Mouse (Mus musculus): ENCODE results near the gene Senp6. TPM values are rescaled to one million over a fixed set of nuclear protein-coding genes. Genes with fewer than 3 reads are reported as not detected.
"Not testable (repeated sequence)": the region's sequence is repeated elsewhere in the genome, so short reads cannot be mapped to it uniquely, and the experiment has no call there.

Senp6 gene
- polyA plus RNA-seq, 1 experiment from 2014 or later: 32.0 TPM

- Histone ChIP-seq H3K27me3 (ENCODE audit: control insufficient read depth, insufficient read depth, low read length) (no peaks in the 10 kb centered on the region), H3K27ac (ENCODE audit: low read length) (no peak overlapping the region), H3K4me2 (ENCODE audit: low read depth, low read length) (no peak overlapping the region), H3K4me1 (ENCODE audit: control insufficient read depth, insufficient read depth, low read length) (peaks cover 43% of the 10 kb centered on the region), H3K4me3 (ENCODE audit: low read length) (no peak overlapping the region), H3K9ac (ENCODE audit: low read length) (no peak overlapping the region), H3K36me3 (ENCODE audit: control insufficient read depth, insufficient read depth) (no peaks in the 10 kb centered on the region), H3K9me3 (replicated peaks; ENCODE audit: control insufficient read depth, low read length) (peaks cover 5% of the 10 kb centered on the region)
- no peak for ATAC-seq (replicated peaks; ENCODE audit: extremely low read depth, insufficient read depth, low FRiP score)
- 74% methylated on average over 3 of the region's 3 CpGs for WGBS
These were observed 3.3 kb downstream of the Senp6 start for GRCm38 (mm10) chr9:80070026-80070425.

- H3K9ac ChIP-seq (ENCODE audit: low read length): 0 out of 2 replicates have a peak overlapping the region, but pooled peaks have one; percentile 20
- no peak overlapping the region for H3K4me3 ChIP-seq (ENCODE audit: low read length)
- no peaks in the 10 kb centered on the region for H3K9me3 ChIP-seq (replicated peaks; ENCODE audit: control insufficient read depth, low read length)
- no peak for ATAC-seq (replicated peaks; ENCODE audit: extremely low read depth, insufficient read depth, low FRiP score)
- 44% methylated on average over 3 of the region's 3 CpGs for WGBS
- H3K27me3 ChIP-seq (ENCODE audit: control insufficient read depth, insufficient read depth, low read length): no peaks in the 10 kb centered on the region
- H3K27ac ChIP-seq (ENCODE audit: low read length): no peak overlapping the region; the same call in 1 of the 2 replicates
- H3K4me2 ChIP-seq (ENCODE audit: low read depth, low read length): no peak overlapping the region
- H3K36me3 ChIP-seq (ENCODE audit: control insufficient read depth, insufficient read depth): no peaks in the 10 kb centered on the region
- H3K4me1 ChIP-seq (ENCODE audit: control insufficient read depth, insufficient read depth, low read length): peaks cover 49% of the 10 kb centered on the region
These were observed 4.9 kb downstream of the Senp6 start for GRCm38 (mm10) chr9:80071616-80072015.

DNA sequence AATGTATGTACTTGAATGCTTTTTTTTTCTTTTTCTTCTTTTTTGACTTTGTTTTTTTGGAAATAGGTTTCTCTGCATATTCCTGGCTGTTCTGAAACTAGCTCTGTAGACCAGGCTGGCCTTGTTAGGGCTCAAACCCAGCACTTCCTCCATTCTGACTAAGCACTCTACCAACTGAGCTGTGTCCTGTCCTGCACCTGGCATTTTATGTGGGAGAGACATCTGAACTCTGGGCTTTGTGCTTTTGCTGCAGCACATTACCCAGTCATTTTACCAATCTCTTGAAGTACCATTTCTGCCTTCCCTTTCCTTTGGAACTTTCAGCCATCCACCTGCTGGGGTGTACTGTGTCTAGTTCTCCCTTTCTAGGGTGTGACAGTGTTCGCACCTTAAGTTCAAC, 7.4 kb downstream of the Senp6 start:
- H3K27me3 ChIP-seq (ENCODE audit: control insufficient read depth, insufficient read depth, low read length): no peaks in the 10 kb centered on the region
- H3K9ac ChIP-seq (ENCODE audit: low read length): no peak overlapping the region
- WGBS: 74% methylated on average over 1 of the region's 1 CpGs
- no peak for ATAC-seq (replicated peaks; ENCODE audit: extremely low read depth, insufficient read depth, low FRiP score)
- peaks cover 51% of the 10 kb centered on the region for H3K4me1 ChIP-seq (ENCODE audit: control insufficient read depth, insufficient read depth, low read length)
- H3K36me3 ChIP-seq (ENCODE audit: control insufficient read depth, insufficient read depth): no peaks in the 10 kb centered on the region
- no peak overlapping the region for H3K4me2 ChIP-seq (ENCODE audit: low read depth, low read length)
- H3K4me3 ChIP-seq (ENCODE audit: low read length): no peak overlapping the region
- H3K9me3 ChIP-seq (replicated peaks; ENCODE audit: control insufficient read depth, low read length): no peaks in the 10 kb centered on the region
- H3K27ac ChIP-seq (ENCODE audit: low read length): 0 out of 2 replicates have a peak overlapping the region, but pooled peaks have one; percentile 7

DNA sequence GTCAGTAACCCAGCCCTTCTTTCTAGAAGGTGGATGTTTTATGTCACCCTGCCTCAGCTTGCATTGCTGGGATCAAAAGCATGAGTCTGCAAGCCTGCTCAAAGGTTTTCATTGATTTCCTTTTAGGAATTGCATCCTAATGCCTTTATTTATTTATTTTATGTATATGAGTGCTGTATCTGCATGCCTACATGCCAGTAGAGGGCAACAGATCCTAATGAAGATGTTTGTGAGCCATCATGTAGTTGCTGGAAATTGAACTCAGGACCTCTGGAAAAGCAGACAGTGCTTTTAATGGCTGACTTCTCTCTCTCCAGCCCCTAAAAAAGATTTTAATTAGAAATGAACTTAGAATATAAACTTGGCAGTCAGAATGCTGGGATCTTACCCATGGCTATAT, 8.2 kb downstream of the Senp6 start:
- H3K27me3 ChIP-seq (ENCODE audit: control insufficient read depth, insufficient read depth, low read length): no peaks in the 10 kb centered on the region
- H3K4me1 ChIP-seq (ENCODE audit: control insufficient read depth, insufficient read depth, low read length): peaks cover 47% of the 10 kb centered on the region
- no peaks in the 10 kb centered on the region for H3K9me3 ChIP-seq (replicated peaks; ENCODE audit: control insufficient read depth, low read length)
- no peak overlapping the region for H3K9ac ChIP-seq (ENCODE audit: low read length)
- no peak for ATAC-seq (replicated peaks; ENCODE audit: extremely low read depth, insufficient read depth, low FRiP score)
- H3K4me2 ChIP-seq (ENCODE audit: low read depth, low read length): no peak overlapping the region
- H3K36me3 ChIP-seq (ENCODE audit: control insufficient read depth, insufficient read depth): 0 out of 2 replicates have a peak, but pooled peaks cover 1% of the 10 kb centered on the region
- no peak overlapping the region for H3K4me3 ChIP-seq (ENCODE audit: low read length)
- no peak overlapping the region for H3K27ac ChIP-seq (ENCODE audit: low read length)

- Histone ChIP-seq H3K27me3 (ENCODE audit: control insufficient read depth, insufficient read depth, low read length) (no peaks in the 10 kb centered on the region), H3K4me2 (ENCODE audit: low read depth, low read length) (no peak overlapping the region), H3K9me3 (replicated peaks; ENCODE audit: control insufficient read depth, low read length) (no peaks in the 10 kb centered on the region), H3K36me3 (ENCODE audit: control insufficient read depth, insufficient read depth) (0 out of 2 replicates have a peak, but pooled peaks cover 4% of the 10 kb centered on the region), H3K4me1 (ENCODE audit: control insufficient read depth, insufficient read depth, low read length) (peaks cover 39% of the 10 kb centered on the region), H3K4me3 (ENCODE audit: low read length) (no peak overlapping the region), H3K27ac (ENCODE audit: low read length) (peak overlapping the region; percentile 57; the same call in 1 of the 2 replicates), H3K9ac (ENCODE audit: low read length) (no peak overlapping the region)
- WGBS: 60% methylated on average over 1 of the region's 1 CpGs
- ATAC-seq (replicated peaks; ENCODE audit: extremely low read depth, insufficient read depth, low FRiP score): no peak
These were observed 14.2 kb downstream of the Senp6 start for GRCm38 (mm10) chr9:80080941-80081340.

GRCm38 (mm10) chr9:80084429-80085092, 17.9 kb downstream of the Senp6 start:
- H3K27me3 ChIP-seq (ENCODE audit: control insufficient read depth, insufficient read depth, low read length): no peaks in the 10 kb centered on the region
- no peak overlapping the region for H3K9ac ChIP-seq (ENCODE audit: low read length)
- no peak for ATAC-seq (replicated peaks; ENCODE audit: extremely low read depth, insufficient read depth, low FRiP score)
- 0 out of 2 replicates have a peak, but pooled peaks cover 4% of the 10 kb centered on the region for H3K36me3 ChIP-seq (ENCODE audit: control insufficient read depth, insufficient read depth)
- H3K9me3 ChIP-seq (replicated peaks; ENCODE audit: control insufficient read depth, low read length): no peaks in the 10 kb centered on the region
- H3K4me2 ChIP-seq (ENCODE audit: low read depth, low read length): no peak overlapping the region
- no peak overlapping the region for H3K4me3 ChIP-seq (ENCODE audit: low read length)
- peaks cover 44% of the 10 kb centered on the region for H3K4me1 ChIP-seq (ENCODE audit: control insufficient read depth, insufficient read depth, low read length)
- peak overlapping the region; percentile 39 for H3K27ac ChIP-seq (ENCODE audit: low read length)
- 54% methylated on average over 10 of the region's 10 CpGs for WGBS

DNA sequence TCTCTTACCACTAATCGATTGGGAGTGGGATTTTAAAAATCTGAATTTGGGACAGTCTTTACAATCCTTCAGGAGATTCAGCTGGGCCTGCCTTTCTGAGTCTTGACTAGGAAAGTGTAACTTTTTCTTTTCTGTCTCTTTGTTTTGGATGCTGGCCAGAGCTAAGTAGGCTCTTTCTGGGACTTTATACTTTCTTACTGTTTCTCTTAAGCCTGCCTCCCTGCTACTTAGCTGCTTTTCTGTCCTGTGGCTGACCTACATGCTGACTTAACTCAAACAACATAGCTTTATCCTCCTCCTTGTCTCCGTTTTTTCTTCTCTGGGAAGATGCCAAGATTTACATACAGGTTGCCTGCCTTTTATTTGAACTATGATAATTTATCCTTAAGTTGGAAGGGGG, 19.0 kb downstream of the Senp6 start:
- Histone ChIP-seq H3K9me3 (replicated peaks; ENCODE audit: control insufficient read depth, low read length) (no peaks in the 10 kb centered on the region), H3K4me3 (ENCODE audit: low read length) (no peak overlapping the region), H3K27ac (ENCODE audit: low read length) (peak overlapping the region; percentile 34), H3K4me2 (ENCODE audit: low read depth, low read length) (no peak overlapping the region), H3K9ac (ENCODE audit: low read length) (no peak overlapping the region; the same call in 1 of the 2 replicates), H3K4me1 (ENCODE audit: control insufficient read depth, insufficient read depth, low read length) (peaks cover 50% of the 10 kb centered on the region), H3K27me3 (ENCODE audit: control insufficient read depth, insufficient read depth, low read length) (no peaks in the 10 kb centered on the region), H3K36me3 (ENCODE audit: control insufficient read depth, insufficient read depth) (no peaks in the 10 kb centered on the region)
- ATAC-seq (replicated peaks; ENCODE audit: extremely low read depth, insufficient read depth, low FRiP score): no peak
- WGBS: 39% methylated on average over 2 of the region's 2 CpGs

GRCm38 (mm10) chr9:80086272-80086966, 19.7 kb downstream of the Senp6 start:
- 63% methylated on average over 5 of the region's 6 CpGs for WGBS
- not testable (repeated sequence) for H3K9ac ChIP-seq (ENCODE audit: low read length)

DNA sequence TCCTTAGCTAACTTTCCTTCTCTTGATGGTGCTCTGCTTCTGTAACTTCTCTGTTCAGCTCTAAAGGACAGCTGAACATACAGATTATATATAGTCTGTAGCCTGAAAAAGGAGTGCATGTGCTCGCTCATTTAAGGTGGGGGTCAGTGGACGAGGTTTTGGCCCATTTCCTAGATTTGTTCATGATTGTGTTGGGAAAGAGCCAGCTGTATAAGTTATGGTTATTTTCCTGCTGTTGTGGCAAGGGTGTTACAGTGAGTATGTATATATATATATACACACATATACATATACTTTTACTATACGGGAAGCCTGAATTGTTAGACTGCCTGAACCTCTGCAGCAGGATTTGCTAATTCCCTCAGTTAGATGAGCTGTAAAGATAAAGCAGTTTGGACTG, 22.7 kb downstream of the Senp6 start:
- Histone ChIP-seq H3K9ac (ENCODE audit: low read length) (0 out of 2 replicates have a peak overlapping the region, but pooled peaks have one; percentile 4), H3K27ac (ENCODE audit: low read length) (0 out of 2 replicates have a peak overlapping the region, but pooled peaks have one; percentile 23), H3K4me2 (ENCODE audit: low read depth, low read length) (no peak overlapping the region), H3K36me3 (ENCODE audit: control insufficient read depth, insufficient read depth) (peaks cover 2% of the 10 kb centered on the region; the same call in 1 of the 2 replicates), H3K4me1 (ENCODE audit: control insufficient read depth, insufficient read depth, low read length) (peaks cover 33% of the 10 kb centered on the region), H3K9me3 (replicated peaks; ENCODE audit: control insufficient read depth, low read length) (no peaks in the 10 kb centered on the region), H3K27me3 (ENCODE audit: control insufficient read depth, insufficient read depth, low read length) (no peaks in the 10 kb centered on the region), H3K4me3 (ENCODE audit: low read length) (no peak overlapping the region)
- WGBS: 49% methylated on average over 3 of the region's 3 CpGs
- no peak for ATAC-seq (replicated peaks; ENCODE audit: extremely low read depth, insufficient read depth, low FRiP score)

More at GRCm38 (mm10) chr9:80086272-80086966, 19.7 kb downstream of the Senp6 start:
- H3K9me3 ChIP-seq (replicated peaks; ENCODE audit: control insufficient read depth, low read length); H3K4me3 ChIP-seq (ENCODE audit: low read length); H3K27ac ChIP-seq (ENCODE audit: low read length); H3K27me3 ChIP-seq (ENCODE audit: control insufficient read depth, insufficient read depth, low read length); H3K4me2 ChIP-seq (ENCODE audit: low read depth, low read length); H3K36me3 ChIP-seq (ENCODE audit: control insufficient read depth, insufficient read depth): not testable (repeated sequence)
- peak; percentile 32; the same call in 1 of the 2 replicates for ATAC-seq (replicated peaks; ENCODE audit: extremely low read depth, insufficient read depth, low FRiP score)
- peaks cover 44% of the 10 kb centered on the region for H3K4me1 ChIP-seq (ENCODE audit: control insufficient read depth, insufficient read depth, low read length)

All from heart, embryonic 16.5 days (tissue).